Mouse (Mus musculus): ENCODE measurements around the gene Sox21.

The Sox21 gene

GRCm38 (mm10) chr14:118225061-118225743 lies 11.6 kb downstream of the Sox21 start:
- no peak for DNase-seq (ENCODE audit: low spot score in 2 of 2)

GRCm38 (mm10) chr14:118220885-118221284 lies 15.9 kb downstream of the Sox21 start:
- no peak for DNase-seq (ENCODE audit: low spot score in 2 of 2)

GRCm38 (mm10) chr14:118216826-118217225 lies 20.0 kb downstream of the Sox21 start:
- no peak for DNase-seq (ENCODE audit: low spot score in 2 of 2)

GRCm38 (mm10) chr14:118212188-118212804 lies 24.5 kb downstream of the Sox21 start:
- DNase-seq (ENCODE audit: low spot score in 2 of 2): no peak

- DNase-seq (ENCODE audit: low spot score in 2 of 2): peak; percentile 42 to 49
Observed at GRCm38 (mm10) chr14:118209642-118210041, 27.2 kb downstream of the Sox21 start.

GRCm38 (mm10) chr14:118207347-118207746 lies 29.5 kb downstream of the Sox21 start:
- DNase-seq (ENCODE audit: low spot score in 2 of 2): no peak

GRCm38 (mm10) chr14:118203031-118203430 lies 33.8 kb downstream of the Sox21 start:
- DNase-seq (ENCODE audit: low spot score in 2 of 2): no peak

- no peak for DNase-seq (ENCODE audit: low spot score in 2 of 2)
Observed at GRCm38 (mm10) chr14:118202006-118202405, 34.8 kb downstream of the Sox21 start.

GRCm38 (mm10) chr14:118200731-118201130 lies 36.1 kb downstream of the Sox21 start:
- no peak for DNase-seq (ENCODE audit: low spot score in 2 of 2)

GRCm38 (mm10) chr14:118197063-118197462 lies 39.8 kb downstream of the Sox21 start:
- no peak for DNase-seq (ENCODE audit: low spot score in 2 of 2)

- no peak for DNase-seq (ENCODE audit: low spot score in 2 of 2)
Observed at GRCm38 (mm10) chr14:118194219-118194914, 42.5 kb downstream of the Sox21 start.

- no peak for DNase-seq (ENCODE audit: low spot score in 2 of 2)
Observed at GRCm38 (mm10) chr14:118193663-118194062, 43.2 kb downstream of the Sox21 start.

GRCm38 (mm10) chr14:118193001-118193628 lies 43.7 kb downstream of the Sox21 start:
- no peak for DNase-seq (ENCODE audit: low spot score in 2 of 2)

GRCm38 (mm10) chr14:118191442-118191841 lies 45.4 kb downstream of the Sox21 start:
- peak; percentile 41 to 57 for DNase-seq (ENCODE audit: low spot score in 2 of 2)
